Mouse (Mus musculus): ENCODE data around the gene Pgap3. TPM values are rescaled to one million over a fixed set of nuclear protein-coding genes. Genes with fewer than 3 reads are reported as not detected.
"Not testable (repeated sequence)": the region's sequence is repeated elsewhere in the genome, so short reads cannot be mapped to it uniquely, and the experiment has no call there.

Pgap3 gene
- polyA plus RNA-seq, 1 experiment from 2014 or later = 16.8 TPM

DNA sequence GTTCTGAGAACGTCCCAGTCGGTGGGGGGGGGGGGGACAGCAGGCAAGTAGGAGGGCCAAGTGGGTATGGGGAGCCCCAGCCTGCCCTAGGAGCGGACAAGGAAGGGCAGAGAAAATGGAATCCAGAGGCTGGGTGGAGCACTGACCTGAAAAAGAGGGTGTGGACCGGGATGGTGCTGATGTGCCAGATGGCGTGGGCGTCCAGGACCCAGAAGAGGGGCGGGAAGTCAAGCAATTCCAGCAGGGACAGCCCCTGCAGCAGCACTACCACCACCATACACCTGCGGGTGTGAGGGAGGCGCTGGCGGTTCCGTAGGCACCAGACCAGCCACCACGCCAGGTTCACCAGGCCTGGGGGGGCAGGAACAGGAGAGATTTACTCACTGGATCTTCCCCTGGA is 10.1 kb downstream of the Pgap3 start:
- H3K4me1 ChIP-seq = peaks cover 52% of the 10 kb centered on the region
- no peak overlapping the region for H3K27ac ChIP-seq (replicated peaks)
- H3K36me3 ChIP-seq = no peaks in the 10 kb centered on the region
- no peak overlapping the region for H3K4me2 ChIP-seq (replicated peaks)
- no peaks in the 10 kb centered on the region for H3K9me3 ChIP-seq (replicated peaks)
- no peak overlapping the region for H3K9ac ChIP-seq
- peaks cover 33% of the 10 kb centered on the region for H3K27me3 ChIP-seq
- 66% methylated on average over 12 of the region's 12 CpGs for WGBS
- no peak overlapping the region for H3K4me3 ChIP-seq (replicated peaks)
- no peak for ATAC-seq (ENCODE audit: insufficient number of reproducible peaks, low FRiP score, low TSS enrichment, low read depth)

DNA sequence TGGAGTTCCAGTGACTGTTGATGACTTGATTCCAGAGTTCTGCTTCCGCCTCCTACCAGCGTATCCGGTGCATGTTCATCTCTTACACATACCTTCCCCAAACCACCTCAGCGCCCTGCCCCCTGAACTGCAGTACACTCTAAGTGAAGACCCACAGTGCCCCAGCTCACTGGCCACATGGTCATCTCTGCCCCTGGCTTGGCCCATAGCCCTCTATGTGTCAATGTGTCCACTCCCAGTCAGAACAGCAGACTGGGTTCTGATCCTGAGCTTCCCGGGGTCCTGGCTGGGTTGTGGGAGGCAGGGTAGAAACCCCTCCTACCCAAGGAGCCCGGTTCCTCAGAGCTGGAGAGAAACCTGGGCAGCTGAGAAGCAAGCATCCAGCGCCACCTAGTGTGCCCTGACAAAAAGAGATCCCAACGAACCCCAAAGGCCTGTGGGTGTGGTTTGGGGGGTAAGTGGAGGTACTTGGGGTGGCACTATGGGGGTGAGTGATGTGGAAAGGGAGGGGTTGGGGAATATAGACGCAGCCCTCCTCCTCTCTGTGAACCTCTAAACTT is 11.0 kb downstream of the Pgap3 start:
- H3K9ac ChIP-seq = no peak overlapping the region
- no peaks in the 10 kb centered on the region for H3K9me3 ChIP-seq (replicated peaks)
- 23% methylated on average over 9 of the region's 9 CpGs for WGBS
- no peak overlapping the region for H3K4me2 ChIP-seq (replicated peaks)
- H3K27ac ChIP-seq (replicated peaks) = no peak overlapping the region
- H3K27me3 ChIP-seq = peaks cover 41% of the 10 kb centered on the region
- no peak for ATAC-seq (ENCODE audit: insufficient number of reproducible peaks, low FRiP score, low TSS enrichment, low read depth)
- H3K4me1 ChIP-seq = peaks cover 44% of the 10 kb centered on the region
- no peaks in the 10 kb centered on the region for H3K36me3 ChIP-seq
- H3K4me3 ChIP-seq (replicated peaks) = no peak overlapping the region

DNA sequence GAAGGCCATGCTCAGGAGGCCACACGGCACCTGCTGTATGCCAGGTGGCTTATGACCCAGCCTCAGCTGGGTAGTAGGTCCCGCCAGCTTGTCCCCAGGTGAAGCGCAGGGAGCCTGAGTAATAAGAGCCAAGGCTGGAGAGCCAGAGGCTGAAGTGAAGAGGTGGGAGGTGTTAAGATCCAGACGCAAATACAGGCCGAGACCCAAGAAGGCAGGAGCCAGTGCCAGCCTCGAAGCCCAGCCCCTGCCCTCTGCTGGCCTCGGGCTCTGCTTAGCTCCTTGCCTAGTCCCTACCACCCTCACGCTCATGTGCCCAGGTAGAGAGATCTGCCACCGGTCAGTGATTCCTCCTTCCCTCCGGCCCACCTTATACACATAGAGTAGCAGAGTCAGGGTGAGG is 12.0 kb downstream of the Pgap3 start:
- no peak overlapping the region for H3K9ac ChIP-seq
- peaks cover 47% of the 10 kb centered on the region for H3K27me3 ChIP-seq
- no peak for ATAC-seq (ENCODE audit: insufficient number of reproducible peaks, low FRiP score, low TSS enrichment, low read depth)
- no peaks in the 10 kb centered on the region for H3K36me3 ChIP-seq
- no peak overlapping the region for H3K4me3 ChIP-seq (replicated peaks)
- no peaks in the 10 kb centered on the region for H3K9me3 ChIP-seq (replicated peaks)
- peaks cover 34% of the 10 kb centered on the region for H3K4me1 ChIP-seq
- H3K4me2 ChIP-seq (replicated peaks) = no peak overlapping the region
- 74% methylated on average over 10 of the region's 10 CpGs for WGBS
- H3K27ac ChIP-seq (replicated peaks) = no peak overlapping the region

DNA sequence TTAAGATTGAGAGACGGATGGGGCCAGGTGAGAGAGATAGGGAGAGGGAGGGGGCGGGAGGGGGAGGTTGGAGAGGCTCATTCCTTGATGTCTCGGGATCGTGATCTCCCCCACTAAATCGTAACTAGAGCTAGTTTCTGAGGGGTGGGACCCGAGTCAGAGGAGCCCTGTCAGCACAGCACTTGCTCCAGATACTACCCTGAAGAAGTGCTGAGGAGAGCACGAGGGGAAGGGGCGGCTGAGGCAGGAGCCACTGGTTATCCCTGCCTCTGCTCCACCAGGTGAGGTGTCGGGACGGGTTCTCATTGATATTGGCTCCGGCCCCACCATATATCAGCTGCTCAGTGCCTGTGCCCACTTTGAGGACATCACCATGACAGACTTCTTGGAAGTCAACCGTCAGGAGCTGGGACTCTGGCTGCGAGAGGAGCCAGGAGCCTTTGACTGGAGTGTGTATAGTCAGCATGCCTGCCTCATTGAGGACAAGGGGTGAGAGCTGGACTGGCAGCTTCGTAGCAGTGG is 13.2 kb downstream of the Pgap3 start:
- Histone ChIP-seq H3K4me3 (replicated peaks) (no peak overlapping the region), H3K9me3 (replicated peaks) (no peaks in the 10 kb centered on the region), H3K9ac (no peak overlapping the region), H3K27me3 (peaks cover 47% of the 10 kb centered on the region), H3K4me1 (peaks cover 22% of the 10 kb centered on the region), H3K4me2 (replicated peaks) (no peak overlapping the region), H3K36me3 (no peaks in the 10 kb centered on the region), H3K27ac (replicated peaks) (no peak overlapping the region)
- no peak for ATAC-seq (ENCODE audit: insufficient number of reproducible peaks, low FRiP score, low TSS enrichment, low read depth)
- WGBS = 43% methylated on average over 14 of the region's 14 CpGs

DNA sequence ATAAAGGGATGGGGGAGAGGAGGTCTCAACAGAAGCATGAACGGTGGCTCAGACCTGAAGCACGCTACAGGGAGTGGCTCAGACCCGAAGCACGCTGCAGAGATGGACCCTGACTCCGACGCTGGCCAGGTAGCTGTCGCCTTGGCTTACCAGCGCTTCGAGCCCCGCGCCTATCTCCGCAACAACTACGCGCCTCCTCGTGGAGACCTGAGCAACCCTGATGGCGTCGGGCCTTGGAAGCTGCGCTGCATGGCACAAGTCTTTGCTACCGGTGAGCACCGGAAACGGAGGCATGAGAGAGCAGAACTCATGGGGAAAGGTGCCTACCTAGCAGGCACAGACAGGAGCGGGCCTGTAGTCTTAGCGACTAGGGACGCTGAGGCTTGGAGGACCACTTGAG is 13.7 kb downstream of the Pgap3 start:
- Histone ChIP-seq H3K4me3 (replicated peaks) (no peak overlapping the region), H3K9me3 (replicated peaks) (no peaks in the 10 kb centered on the region), H3K9ac (no peak overlapping the region), H3K4me1 (peaks cover 17% of the 10 kb centered on the region), H3K27ac (replicated peaks) (no peak overlapping the region), H3K36me3 (no peaks in the 10 kb centered on the region), H3K4me2 (replicated peaks) (no peak overlapping the region), H3K27me3 (peaks cover 47% of the 10 kb centered on the region)
- no peak for ATAC-seq (ENCODE audit: insufficient number of reproducible peaks, low FRiP score, low TSS enrichment, low read depth)
- 12% methylated on average over 24 of the region's 24 CpGs for WGBS

DNA sequence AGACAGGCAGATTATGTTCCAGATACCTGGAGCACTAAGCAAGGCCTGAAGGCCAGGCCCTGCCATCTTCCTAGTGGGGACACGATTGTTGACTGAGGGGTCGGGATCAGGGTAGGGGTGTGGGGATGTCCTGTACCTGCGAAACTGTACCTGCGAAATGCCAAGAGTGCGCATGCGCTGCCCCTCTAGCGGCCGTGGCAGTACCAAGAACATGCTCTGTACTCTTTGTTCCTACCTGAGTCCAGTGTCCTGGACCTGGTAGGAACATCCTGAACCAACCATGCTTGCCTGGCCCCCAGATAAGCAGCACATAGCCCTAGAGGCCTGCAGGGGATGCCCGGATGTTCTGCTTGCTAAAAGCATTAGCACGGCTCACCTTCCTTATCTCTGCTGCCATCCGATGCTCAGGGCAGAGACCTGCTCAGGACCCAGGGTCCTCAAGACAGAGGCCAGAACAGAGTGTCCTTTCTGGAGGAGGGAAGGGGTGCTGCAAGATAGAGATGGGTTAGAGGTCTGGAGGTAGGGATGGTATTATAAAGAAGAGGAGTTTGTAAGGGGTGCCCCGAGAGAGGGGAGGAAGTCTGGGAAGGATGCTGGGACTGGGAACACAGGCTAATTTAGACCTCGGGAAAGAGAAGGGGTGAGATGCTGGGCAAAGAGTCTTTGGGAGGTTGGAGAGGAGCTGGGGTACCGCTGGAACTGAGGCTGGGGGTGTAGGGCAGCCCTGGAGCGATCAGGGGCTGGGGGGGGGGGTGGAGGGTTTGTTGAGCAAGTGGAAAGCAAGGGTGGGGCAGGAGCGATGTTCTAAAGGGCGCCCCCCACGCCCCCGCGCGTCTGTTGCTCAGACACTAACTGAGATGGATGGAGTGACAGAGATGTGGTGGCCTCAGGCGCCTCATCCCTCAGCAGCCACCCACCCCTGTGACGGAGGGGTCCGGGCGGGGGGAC is 14.4 kb downstream of the Pgap3 start, which contains the start of gene Pnmt:
Gene Pnmt (plus strand): TSS at position 813 of the 948 bp plus-strand sequence.
- no peak for ATAC-seq (ENCODE audit: insufficient number of reproducible peaks, low FRiP score, low TSS enrichment, low read depth)
- no peak within 1 kb of the TSS for H3K27ac ChIP-seq (replicated peaks)
- no peaks in the 10 kb centered on the region for H3K9me3 ChIP-seq (replicated peaks)
- no peak within 1 kb of the TSS for H3K9ac ChIP-seq
- H3K36me3 ChIP-seq = 0 out of 2 replicates have a peak, but pooled peaks cover under 1% of the 10 kb centered on the region
- no peak within 1 kb of the TSS for H3K4me3 ChIP-seq (replicated peaks)
- H3K4me2 ChIP-seq (replicated peaks) = no peak within 1 kb of the TSS
- H3K27me3 ChIP-seq = peaks cover 47% of the 10 kb centered on the region
- WGBS = 49% methylated on average over 25 of the region's 25 CpGs
- peaks cover 14% of the 10 kb centered on the region for H3K4me1 ChIP-seq

DNA sequence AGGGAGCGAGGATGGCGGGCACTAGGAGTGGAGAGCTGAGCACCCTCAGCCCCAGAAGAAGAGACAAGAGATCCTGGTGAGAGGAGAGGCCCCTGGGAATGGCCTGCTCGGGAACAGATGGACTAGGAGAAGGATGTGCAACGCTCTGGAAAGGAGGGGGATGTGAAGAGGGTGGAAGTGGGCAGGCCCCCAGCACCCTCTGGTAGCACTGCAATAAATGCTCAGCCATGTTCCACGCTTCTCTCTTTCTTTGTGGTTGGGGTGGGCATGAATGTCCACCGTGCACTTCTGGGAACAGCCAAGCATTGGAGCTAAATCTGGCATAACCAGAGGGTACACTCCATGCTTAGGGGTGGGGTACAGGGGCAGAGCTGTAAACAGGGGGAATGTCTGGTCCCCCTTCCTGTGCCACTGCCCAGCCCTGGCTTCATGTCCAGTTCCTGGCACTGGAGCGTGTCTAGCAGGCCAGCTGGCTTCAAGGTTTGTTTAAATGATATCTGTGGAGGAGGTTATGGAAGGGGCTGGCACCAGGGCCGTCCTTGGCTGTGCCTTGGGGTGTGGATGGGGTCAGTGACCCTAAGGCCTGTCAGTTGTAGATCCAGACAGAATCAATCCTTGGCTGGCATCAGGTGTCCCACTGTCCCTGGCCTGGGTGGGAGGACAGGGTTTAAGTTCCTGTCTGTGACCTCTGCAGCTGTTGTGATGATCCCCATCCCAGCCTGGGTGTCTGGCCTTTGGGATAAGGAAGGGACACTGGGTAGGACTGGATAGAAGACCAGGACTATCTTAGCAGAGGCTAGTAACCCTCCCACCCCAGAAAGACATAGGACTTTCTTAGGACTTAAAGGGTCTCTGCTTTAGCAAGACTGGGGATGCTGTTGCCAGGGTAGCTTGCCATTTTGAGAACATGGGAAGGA is 15.3 kb downstream of the Pgap3 start:
- H3K4me1 ChIP-seq = peaks cover 14% of the 10 kb centered on the region
- H3K27ac ChIP-seq (replicated peaks) = no peak overlapping the region
- H3K36me3 ChIP-seq = peaks cover 10% of the 10 kb centered on the region
- no peak overlapping the region for H3K9ac ChIP-seq
- no peak for ATAC-seq (ENCODE audit: insufficient number of reproducible peaks, low FRiP score, low TSS enrichment, low read depth)
- WGBS = 55% methylated on average over 8 of the region's 8 CpGs
- H3K27me3 ChIP-seq = peaks cover 47% of the 10 kb centered on the region
- no peak overlapping the region for H3K4me3 ChIP-seq (replicated peaks)
- no peaks in the 10 kb centered on the region for H3K9me3 ChIP-seq (replicated peaks)
- no peak overlapping the region for H3K4me2 ChIP-seq (replicated peaks)

DNA sequence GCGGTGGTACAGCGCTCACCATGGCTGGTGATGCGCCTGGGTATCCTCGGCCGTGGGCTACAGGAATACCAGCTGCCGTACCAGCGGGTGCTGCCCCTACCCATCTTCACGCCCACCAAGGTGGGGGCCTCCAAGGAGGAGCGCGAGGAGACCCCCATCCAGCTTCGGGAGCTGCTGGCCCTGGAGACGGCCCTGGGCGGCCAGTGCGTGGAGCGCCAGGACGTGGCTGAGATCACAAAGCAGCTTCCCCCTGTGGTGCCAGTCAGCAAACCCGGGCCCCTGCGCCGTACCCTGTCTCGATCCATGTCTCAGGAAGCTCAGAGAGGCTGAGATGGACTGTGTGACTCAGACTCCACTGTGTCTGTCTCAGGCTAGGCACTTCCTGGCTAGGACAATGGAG is 16.1 kb downstream of the Pgap3 start:
- Histone ChIP-seq H3K4me3 (replicated peaks) (no peak overlapping the region), H3K4me1 (peaks cover 14% of the 10 kb centered on the region), H3K9me3 (replicated peaks) (no peaks in the 10 kb centered on the region), H3K27ac (replicated peaks) (no peak overlapping the region), H3K36me3 (peaks cover 17% of the 10 kb centered on the region), H3K9ac (no peak overlapping the region), H3K4me2 (replicated peaks) (no peak overlapping the region), H3K27me3 (peaks cover 47% of the 10 kb centered on the region)
- WGBS = 73% methylated on average over 20 of the region's 20 CpGs
- ATAC-seq (ENCODE audit: insufficient number of reproducible peaks, low FRiP score, low TSS enrichment, low read depth) = no peak

DNA sequence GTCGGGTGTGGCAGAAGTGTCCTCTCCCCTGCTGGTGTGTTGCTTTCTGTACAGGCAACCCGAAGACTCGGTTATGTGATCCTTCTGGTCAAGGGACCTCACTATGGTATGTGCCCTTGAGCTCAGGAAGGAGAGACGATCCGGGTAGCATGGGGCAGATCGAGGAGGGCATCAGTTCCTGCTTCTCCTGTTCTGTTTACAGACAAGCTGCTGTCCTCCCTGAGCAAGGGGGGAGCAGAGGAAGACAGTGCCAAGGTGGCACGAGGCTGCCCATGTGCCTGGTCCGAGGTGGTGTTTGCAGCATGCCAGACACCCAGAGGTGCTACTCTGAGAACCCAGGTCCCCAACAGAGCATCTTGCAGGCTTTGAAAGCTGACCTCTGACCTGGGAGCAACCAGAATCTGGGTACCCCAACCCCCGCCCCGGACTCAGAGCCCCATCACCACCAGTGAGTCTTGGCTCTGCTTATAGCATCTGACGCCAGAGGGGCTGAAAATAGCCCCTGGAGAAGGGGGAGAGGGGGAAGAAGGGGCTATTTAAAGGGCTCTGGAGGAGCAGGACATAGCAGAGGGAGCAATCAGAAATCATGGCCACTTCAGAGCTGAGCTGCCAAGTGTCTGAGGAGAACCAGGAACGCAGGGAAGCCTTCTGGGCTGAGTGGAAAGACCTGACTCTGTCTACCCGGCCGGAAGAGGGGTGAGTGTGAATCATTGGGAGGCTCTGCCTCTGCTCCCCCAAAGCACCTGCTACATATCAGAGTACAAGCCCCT is 16.8 kb downstream of the Pgap3 start, which contains the start of gene Tcap:
Gene Tcap (plus strand): TSS at position 551 of the 770 bp plus-strand sequence.
- no peaks in the 10 kb centered on the region for H3K9me3 ChIP-seq (replicated peaks)
- 49% methylated on average over 14 of the region's 14 CpGs for WGBS
- peaks cover 14% of the 10 kb centered on the region for H3K4me1 ChIP-seq
- no peak within 1 kb of the TSS for H3K27ac ChIP-seq (replicated peaks)
- peaks cover 25% of the 10 kb centered on the region for H3K36me3 ChIP-seq
- no peak within 1 kb of the TSS for H3K4me2 ChIP-seq (replicated peaks)
- ATAC-seq (ENCODE audit: insufficient number of reproducible peaks, low FRiP score, low TSS enrichment, low read depth) = no peak
- peaks cover 47% of the 10 kb centered on the region for H3K27me3 ChIP-seq
- no peak within 1 kb of the TSS for H3K9ac ChIP-seq
- H3K4me3 ChIP-seq (replicated peaks) = no peak within 1 kb of the TSS

DNA sequence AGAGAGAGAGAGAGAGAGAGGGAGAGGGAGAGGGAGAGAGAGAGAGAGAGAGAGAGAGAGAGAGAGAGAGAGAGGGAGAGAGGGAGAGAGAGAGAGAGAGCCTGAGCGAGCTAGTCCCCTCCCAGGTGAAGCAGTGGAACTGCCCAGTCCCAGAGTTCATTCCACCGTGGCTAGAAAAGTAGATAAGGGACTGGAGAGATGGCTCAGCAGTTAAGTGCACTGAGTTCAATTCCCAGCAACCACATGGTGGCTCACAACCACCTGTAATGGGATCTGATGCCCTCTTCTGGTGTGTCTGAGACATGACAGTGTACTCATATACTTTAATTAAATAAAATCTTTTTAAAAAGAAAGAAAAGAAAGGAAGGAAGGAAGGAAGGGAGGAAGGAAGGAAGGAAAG is 17.9 kb downstream of the Pgap3 start:
- H3K27me3 ChIP-seq = peaks cover 37% of the 10 kb centered on the region
- H3K9ac ChIP-seq; ATAC-seq (ENCODE audit: insufficient number of reproducible peaks, low FRiP score, low TSS enrichment, low read depth); H3K27ac ChIP-seq (replicated peaks); H3K4me2 ChIP-seq (replicated peaks); H3K9me3 ChIP-seq (replicated peaks); H3K4me3 ChIP-seq (replicated peaks): not testable (repeated sequence)
- 40% methylated on average over 2 of the region's 2 CpGs for WGBS
- peaks cover 35% of the 10 kb centered on the region for H3K36me3 ChIP-seq
- H3K4me1 ChIP-seq = peaks cover 14% of the 10 kb centered on the region
